Comparison of ENCODE assay signal across 8 mouse cellular contexts in genomic region chr11:87770989-87771388, GRCm38 (mm10). TPM values are rescaled to one million over a fixed set of nuclear protein-coding genes. Genes with fewer than 3 reads are reported as not detected.
DNase-seq lines count a peak whose midpoint lies in the region; TF ChIP-seq lines count a peak whose summit lies in the region.

No protein-coding gene starts in this region.

- no peaks in the 10 kb centered on the region for H3K36me3 ChIP-seq in heart, adult 2 months (ENCODE audit: control insufficient read depth, insufficient read depth, low read length)

- TF ChIP-seq CTCF in heart, adult 2 months (IDR thresholded peaks at IDR 0.05), result peak; percentile 95
- peak; percentile 98 for TF ChIP-seq CTCF in layer of hippocampus, adult 2 months (conservative IDR thresholded peaks at IDR 0.05)

- intact Hi-C loops in heart, adult 2 months (cut with DNase I), result loop anchor here (1.0 to 2.0 kb wide), 2 partner anchors 109 to 556 kb away; partner anchors contain the start of gene Rnf43

- no peak for TF ChIP-seq POLR2A in heart, adult 2 months (IDR thresholded peaks at IDR 0.05; ENCODE audit: insufficient read depth, low read depth, low read length)

- H3K4me3 ChIP-seq in heart, adult 2 months, result no peak overlapping the region
- H3K4me3 ChIP-seq in layer of hippocampus, adult 2 months, result no peak overlapping the region

- WGBS in heart, adult 2 months, result 49% methylated on average over 3 of the region's 3 CpGs

- 0 out of 2 replicates have a peak, but pooled peaks have one; percentile 22 for TF ChIP-seq EP300 in heart, adult 2 months (IDR thresholded peaks at IDR 0.05; ENCODE audit: insufficient read depth, low read depth, low read length)

- H3K27ac ChIP-seq in heart, adult 2 months, result no peak overlapping the region
- H3K27ac ChIP-seq in layer of hippocampus, adult 2 months, result no peak overlapping the region

- no peaks in the 10 kb centered on the region; the same call in 1 of the 2 replicates for H3K27me3 ChIP-seq in heart, adult 2 months (ENCODE audit: control insufficient read depth, insufficient read depth, low read length)

- no peak overlapping the region for H3K9ac ChIP-seq in heart, adult 2 months (ENCODE audit: low read depth, low read length)

- peak; percentile 55 to 73 for DNase-seq in heart, adult 2 months
- DNase-seq in heart, adult 11 months, result no peak
- peak; percentile 91 for DNase-seq in CD4-positive, CD25-positive, alpha-beta regulatory T cell, adult 2 months (ENCODE audit: low read depth, low spot score)
- DNase-seq in brain, adult 2 months (ENCODE audit: low read depth, low spot score), result peak; percentile 76
- peak; percentile 6 for DNase-seq in fibroblast of lung, adult 2 months (ENCODE audit: low read depth)
- DNase-seq in layer of hippocampus, adult 2 months (ENCODE audit: low spot score in 2 of 2), result peak; percentile 45 to 85
- peak; percentile 83 for DNase-seq in lung, postnatal 36 days
- DNase-seq in spleen, postnatal 36 days (ENCODE audit: low spot score in 2 of 2), result peak; percentile 72 to 79

- H3K79me2 ChIP-seq in heart, adult 2 months (replicated peaks; ENCODE audit: control insufficient read depth, insufficient read depth, low read length), result no peaks in the 10 kb centered on the region

- H3K4me1 ChIP-seq in heart, adult 2 months (ENCODE audit: control insufficient read depth, insufficient read depth, low read length), result no peaks in the 10 kb centered on the region

RNA-seq across cellular contexts. Expression of gene Tspoap1, which starts 10.6 kb away (rescaled TPM):
- total RNA-seq in heart, adult 2 months (2021), result not detected
- 0.09 and 0.66 TPM in 2 replicates for polyA plus RNA-seq in heart, adult 2 months (2012; rRNA removed)
- 100 to 1,000 TPM; 155 to 175 TPM for total RNA-seq in layer of hippocampus, adult 2 months (2021)

RNA-seq across cellular contexts. Expression of gene Mpo, which starts 22.4 kb away (rescaled TPM):
- not detected for total RNA-seq in heart, adult 2 months (2021)
- 0.10 TPM in 1 of 2 replicates, not detected in the other for polyA plus RNA-seq in heart, adult 2 months (2012; rRNA removed)
- total RNA-seq in layer of hippocampus, adult 2 months (2021), result not detected

RNA-seq across cellular contexts. Expression of gene Supt4a, which starts 33.6 kb away (rescaled TPM):
- 10 to 100 TPM; 41.4 to 44.6 TPM for total RNA-seq in heart, adult 2 months (2021)
- 47.5 and 80.4 TPM in 2 replicates for polyA plus RNA-seq in heart, adult 2 months (2012; rRNA removed)
- 10 to 100 TPM; 72.1 to 72.8 TPM for total RNA-seq in layer of hippocampus, adult 2 months (2021)

RNA-seq across cellular contexts. Expression of gene Lpo, which starts 57.1 kb away (rescaled TPM):
- total RNA-seq in heart, adult 2 months (2021), result not detected
- polyA plus RNA-seq in heart, adult 2 months (2012; rRNA removed), result 0.04 TPM in 1 of 2 replicates, not detected in the other
- total RNA-seq in layer of hippocampus, adult 2 months (2021), result under 1 TPM; 0.27 to 0.64 TPM

Comparison
In these comparisons a context has a peak if more than half of its experiments do, and no peak if none do; other contexts are left out.
1. RNA of gene Tspoap1, which starts 10.6 kb away (total RNA-seq): 155 to 175 TPM in layer of hippocampus, adult 2 months; not detected in heart, adult 2 months; every median in the first group is over 100 times any median in the second.